Mouse (Mus musculus): ENCODE measurements at regions not wholly inside any gene's neighbourhood (a gene's known extent, or its start where the extent isn't known, plus 50 kb on each side); places are given as distances from the start of the nearest gene placed in this dataset.

GRCm38 (mm10) chr13:16154926-16155325 lies 143.3 kb downstream of the Inhba start:
- TF ChIP-seq CTCF (IDR thresholded peaks at IDR 0.05; ENCODE audit: borderline replicate concordance, control insufficient read depth, extremely low read depth, insufficient read depth, low read length, poor library complexity): no peak
- no peak for TF ChIP-seq POLR2A (IDR thresholded peaks at IDR 0.05; ENCODE audit: control insufficient read depth, extremely low read depth, insufficient read depth, low read length, poor library complexity)

Measured in thymus, adult 2 months (tissue).